Mouse (Mus musculus) stomach, postnatal 0 days (tissue): ENCODE measurements around the gene Mad1l1. TPM values are rescaled to one million over a fixed set of nuclear protein-coding genes. Genes with fewer than 3 reads are reported as not detected.

ENCODE experiments used
- ATAC-seq: fragments of 200-750 bp; cut with Nextera tagmentation; 2 replicates; pipeline ENCODE4 v1.8.0; 2017; ENCODE audit not compliant: low FRiP score, low TSS enrichment
- DNase-seq: peaks from one replicate; pipeline ENCODE4 v3.0.0-alpha.2; 2016; ENCODE audit warnings: low spot score
- H3K27ac ChIP-seq: fragments of 300-500 bp; sonication (generic); replicated peaks from 2 replicates; pipeline ENCODE4 v1.5.1; 2014; ENCODE audit warnings: mild to moderate bottlenecking, control low read depth
- H3K27me3 ChIP-seq: fragments of 300-500 bp; sonication (generic); 2 replicates; pipeline ENCODE4 v1.6.1; 2014; ENCODE audit warnings: low read length; ENCODE audit not compliant: control insufficient read depth, insufficient read depth
- H3K36me3 ChIP-seq: fragments of 300-500 bp; sonication (generic); 2 replicates; pipeline ENCODE4 v1.6.1; 2014; ENCODE audit warnings: low read length, mixed read lengths; ENCODE audit not compliant: control insufficient read depth, insufficient read depth
- H3K4me1 ChIP-seq: fragments of 300-500 bp; sonication (generic); replicated peaks from 2 replicates; pipeline ENCODE4 v1.6.1; 2014; ENCODE audit warnings: antibody characterized with exemption; ENCODE audit not compliant: control insufficient read depth, insufficient read depth
- H3K4me2 ChIP-seq: fragments of 300-500 bp; sonication (generic); replicated peaks from 2 replicates; pipeline ENCODE4 v1.6.1; 2014; ENCODE audit warnings: low read depth, mild to moderate bottlenecking, control low read depth, moderate library complexity
- H3K4me3 ChIP-seq: fragments of 300-500 bp; sonication (generic); 2 replicates; pipeline ENCODE4 v1.5.1; 2014; ENCODE audit warnings: low read depth, low read length, control low read depth
- H3K9ac ChIP-seq: fragments of 300-500 bp; sonication (generic); 2 replicates; pipeline ENCODE4 v1.6.1; 2014; ENCODE audit warnings: mild to moderate bottlenecking, low read length, control low read depth, mixed read lengths
- H3K9me3 ChIP-seq: fragments of 300-500 bp; sonication (generic); 2 replicates; pipeline ENCODE4 v1.6.1; 2016; ENCODE audit warnings: low read length; ENCODE audit not compliant: control insufficient read depth
- CTCF ChIP-seq: IDR thresholded peaks from 2 replicates; pipeline ENCODE4 v1.5.1; 2016; ENCODE audit warnings: antibody characterized with exemption, low read depth, mild to moderate bottlenecking, moderate library complexity
- EP300 ChIP-seq: optimal IDR thresholded peaks from 2 replicates; pipeline ENCODE3; 2016; ENCODE audit warnings: antibody characterized with exemption
- WGBS: fragments of 180-500 bp; shearing (Covaris S2); extraction: QIAGEN DNeasy Blood & Tissue Kit; methylation state at CpG from one replicate; pipeline ENCODE4 v1.1.7; 2014; 5-methylcytosine and 5-hydroxymethylcytosine counted together
- polyA plus RNA-seq: library from polyadenylated mRNA; unstranded; fragments of >200 nt; fragmentation: Nextera tagmentation; extraction: Ambion mirVana; gene quantifications from 2 replicates; pipeline ENCODE4 v1.2.1, GENCODE M21; 2015

The Mad1l1 gene
- polyA plus RNA-seq, 1 experiment from 2014 or later: 14.2 TPM

GRCm38 (mm10) chr5:140081084-140081483, 240.3 kb downstream of the Mad1l1 start:
- no peaks in the 10 kb centered on the region for H3K27me3 ChIP-seq
- H3K36me3 ChIP-seq: no peaks in the 10 kb centered on the region
- ATAC-seq (no peak), DNase-seq (no peak)
- H3K27ac ChIP-seq: peak overlapping the region; percentile 49; the same call in 1 of the 2 replicates
- H3K4me2 ChIP-seq: no peak overlapping the region
- H3K9me3 ChIP-seq: no peaks in the 10 kb centered on the region
- no peak overlapping the region for H3K4me3 ChIP-seq
- 77% methylated on average over 10 of the region's 10 CpGs for WGBS
- TF ChIP-seq CTCF: no peak
- no peak for TF ChIP-seq EP300
- H3K9ac ChIP-seq: no peak overlapping the region
- H3K4me1 ChIP-seq: no peaks in the 10 kb centered on the region

GRCm38 (mm10) chr5:140079511-140079910, 241.8 kb downstream of the Mad1l1 start:
- no peak for DNase-seq
- Histone ChIP-seq H3K9ac (no peak overlapping the region), H3K27ac (no peak overlapping the region), H3K27me3 (no peaks in the 10 kb centered on the region), H3K4me2 (no peak overlapping the region), H3K36me3 (no peaks in the 10 kb centered on the region), H3K4me3 (no peak overlapping the region), H3K9me3 (no peaks in the 10 kb centered on the region), H3K4me1 (no peaks in the 10 kb centered on the region)
- no peak for ATAC-seq
- 91% methylated on average over 4 of the region's 4 CpGs for WGBS
- TF ChIP-seq CTCF (no peak), EP300 (no peak)

GRCm38 (mm10) chr5:140078406-140078805, 242.9 kb downstream of the Mad1l1 start:
- WGBS: 59% methylated on average over 3 of the region's 3 CpGs
- Histone ChIP-seq H3K9ac (no peak overlapping the region), H3K4me3 (no peak overlapping the region), H3K4me2 (no peak overlapping the region), H3K36me3 (no peaks in the 10 kb centered on the region), H3K4me1 (no peaks in the 10 kb centered on the region), H3K27ac (no peak overlapping the region), H3K27me3 (no peaks in the 10 kb centered on the region), H3K9me3 (no peaks in the 10 kb centered on the region)
- DNase-seq (no peak), ATAC-seq (no peak)
- no peak for TF ChIP-seq CTCF

- Histone ChIP-seq H3K27me3 (no peaks in the 10 kb centered on the region), H3K4me3 (no peak overlapping the region), H3K9me3 (no peaks in the 10 kb centered on the region), H3K4me2 (no peak overlapping the region), H3K36me3 (no peaks in the 10 kb centered on the region), H3K4me1 (no peaks in the 10 kb centered on the region), H3K27ac (no peak overlapping the region), H3K9ac (no peak overlapping the region)
- DNase-seq (no peak), ATAC-seq (no peak)
- TF ChIP-seq EP300 (no peak), CTCF (no peak)
- WGBS: 86% methylated on average over 2 of the region's 2 CpGs
These were observed 244.9 kb downstream of the Mad1l1 start for GRCm38 (mm10) chr5:140076438-140076837.

GRCm38 (mm10) chr5:140073671-140074116, 247.7 kb downstream of the Mad1l1 start:
- 65% methylated on average over 12 of the region's 12 CpGs for WGBS
- no peak for ATAC-seq
- no peak overlapping the region for H3K4me3 ChIP-seq

GRCm38 (mm10) chr5:140073148-140073670, 248.1 kb downstream of the Mad1l1 start:
- Histone ChIP-seq H3K9me3 (no peaks in the 10 kb centered on the region), H3K36me3 (no peaks in the 10 kb centered on the region), H3K9ac (no peak overlapping the region), H3K4me2 (no peak overlapping the region), H3K4me3 (no peak overlapping the region), H3K27ac (no peak overlapping the region), H3K27me3 (no peaks in the 10 kb centered on the region), H3K4me1 (no peaks in the 10 kb centered on the region)
- 42% methylated on average over 1 of the region's 1 CpGs for WGBS
- DNase-seq (no peak), ATAC-seq (no peak)
- TF ChIP-seq EP300 (no peak), CTCF (no peak)

More at GRCm38 (mm10) chr5:140073671-140074116, 247.7 kb downstream of the Mad1l1 start:
- Histone ChIP-seq H3K9me3 (no peaks in the 10 kb centered on the region), H3K9ac (no peak overlapping the region), H3K4me1 (no peaks in the 10 kb centered on the region), H3K27ac (no peak overlapping the region), H3K27me3 (no peaks in the 10 kb centered on the region), H3K4me2 (no peak overlapping the region), H3K36me3 (no peaks in the 10 kb centered on the region)
- TF ChIP-seq CTCF: no peak
- TF ChIP-seq EP300: no peak
- DNase-seq: no peak
